Mouse (Mus musculus): ENCODE data around the gene Pomc.
"Not testable (repeated sequence)": the region's sequence is repeated elsewhere in the genome, so short reads cannot be mapped to it uniquely, and the experiment has no call there.

The Pomc gene

DNA sequence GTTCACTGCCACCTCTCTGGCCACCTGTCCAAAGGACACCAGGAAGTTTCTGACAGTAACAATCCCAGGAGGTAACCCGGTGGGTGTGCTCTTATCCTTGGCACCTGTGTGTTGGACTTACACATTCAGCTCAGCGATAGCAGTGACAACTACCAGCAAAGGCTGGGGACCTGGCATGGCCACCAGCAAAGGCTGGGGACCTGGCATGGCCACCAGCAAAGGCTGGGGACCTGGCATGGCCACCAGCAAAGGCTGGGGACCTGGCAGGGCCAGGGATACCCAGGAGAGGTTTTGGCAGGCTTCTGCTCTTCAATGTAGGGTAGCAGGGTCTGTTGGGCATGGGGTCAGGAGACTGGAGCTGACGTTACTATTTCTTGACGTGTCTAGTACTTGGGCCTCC, 12.4 kb downstream of the Pomc start:
- no peak for DNase-seq (ENCODE audit: low spot score in 2 of 2)

DNA sequence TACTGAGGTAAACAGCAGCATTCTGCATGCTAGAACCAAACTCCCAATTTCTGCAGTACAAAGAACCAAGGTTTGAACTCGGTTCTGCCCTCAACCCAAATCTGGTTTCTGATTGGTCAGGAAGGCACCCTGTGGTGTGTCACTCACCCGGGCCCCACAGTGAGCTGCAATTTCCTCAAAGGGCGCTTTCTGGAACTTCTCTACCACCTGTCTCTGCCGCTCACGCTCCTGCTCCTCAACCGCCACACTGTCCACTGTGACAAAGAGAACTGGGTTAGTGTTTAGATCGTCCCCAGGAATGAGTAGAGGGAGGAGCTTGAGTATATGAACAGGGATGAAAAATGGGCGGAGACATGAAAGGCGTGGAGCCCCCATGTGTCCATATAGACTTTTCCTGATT, 13.6 kb downstream of the Pomc start:
- DNase-seq (ENCODE audit: low spot score in 2 of 2) = no peak

DNA sequence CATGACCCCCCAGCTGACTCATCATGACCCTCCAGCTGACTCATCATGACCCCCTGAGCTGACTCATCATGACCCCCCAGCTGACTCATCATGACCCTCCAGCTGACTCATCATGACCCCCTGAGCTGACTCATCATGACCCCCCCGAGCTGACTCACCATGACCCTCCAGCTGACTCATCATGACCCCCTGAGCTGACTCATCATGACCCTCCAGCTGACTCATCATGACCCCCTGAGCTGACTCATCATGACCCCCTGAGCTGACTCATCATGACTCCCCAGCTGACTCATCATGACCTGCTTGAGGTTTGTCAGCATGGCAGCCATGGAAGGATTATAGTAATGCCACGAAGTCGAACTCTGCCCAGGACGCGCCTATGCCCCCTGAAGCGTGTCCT, 18.4 kb downstream of the Pomc start:
- not testable (repeated sequence) for DNase-seq (ENCODE audit: low spot score in 2 of 2)

DNA sequence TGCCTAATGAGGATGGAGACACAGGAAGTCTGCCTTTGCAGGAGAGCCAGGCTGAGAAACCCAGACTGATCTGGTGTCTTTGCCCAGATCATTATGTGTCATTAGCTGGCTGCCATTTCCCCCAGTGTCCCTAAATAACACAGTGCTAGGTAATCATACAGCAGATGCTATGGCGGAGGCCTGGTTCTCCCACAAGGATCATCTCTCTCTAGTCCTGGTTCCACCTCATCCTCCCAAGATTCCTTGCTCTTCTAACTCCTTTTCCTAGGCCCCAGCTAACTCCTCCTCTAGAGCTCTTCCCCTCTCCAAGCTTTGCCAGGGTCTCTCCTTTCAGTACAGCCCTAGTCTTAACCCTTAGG, 26.2 kb downstream of the Pomc start:
- no peak for DNase-seq (ENCODE audit: low spot score in 2 of 2)

DNA sequence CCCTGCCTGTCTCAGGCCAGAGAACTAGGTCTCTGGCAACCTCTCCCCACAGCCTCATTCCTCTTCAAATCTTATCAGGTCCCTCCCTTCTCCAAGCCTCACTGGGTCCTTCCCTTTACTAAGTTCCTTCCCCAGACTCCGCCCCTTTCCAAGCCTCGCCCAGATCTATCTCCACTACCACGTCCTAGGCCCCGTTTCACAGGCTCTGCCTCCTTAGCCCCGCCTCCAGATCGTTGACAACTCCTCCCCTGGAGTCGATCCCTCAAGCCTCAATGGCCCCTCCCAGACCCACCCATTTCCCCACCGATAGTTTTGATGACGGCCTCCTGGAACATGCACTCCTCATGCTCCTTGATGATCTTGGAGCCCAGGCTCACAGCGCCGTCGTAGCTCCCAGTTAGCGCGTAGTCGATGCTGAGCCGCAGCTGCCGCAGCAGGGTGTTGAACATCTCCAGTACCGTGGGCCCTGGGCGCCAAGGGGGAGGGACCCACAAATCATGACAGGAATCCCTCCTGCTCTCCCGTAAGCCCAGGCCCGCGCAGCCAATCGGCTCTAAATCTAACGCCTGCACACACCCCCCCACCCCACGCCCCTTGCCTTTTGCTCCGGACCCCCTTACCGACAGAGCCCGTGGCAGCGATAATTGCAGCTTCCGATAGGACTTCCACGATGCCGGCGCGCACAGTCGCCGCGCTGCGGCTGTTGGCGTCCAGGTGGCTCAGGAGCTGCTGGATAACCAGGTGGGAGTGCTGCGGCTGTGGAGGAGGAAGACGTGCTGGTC, 26.8 kb downstream of the Pomc start:
- DNase-seq (ENCODE audit: low spot score in 2 of 2) = peak; percentile 24 to 54

DNA sequence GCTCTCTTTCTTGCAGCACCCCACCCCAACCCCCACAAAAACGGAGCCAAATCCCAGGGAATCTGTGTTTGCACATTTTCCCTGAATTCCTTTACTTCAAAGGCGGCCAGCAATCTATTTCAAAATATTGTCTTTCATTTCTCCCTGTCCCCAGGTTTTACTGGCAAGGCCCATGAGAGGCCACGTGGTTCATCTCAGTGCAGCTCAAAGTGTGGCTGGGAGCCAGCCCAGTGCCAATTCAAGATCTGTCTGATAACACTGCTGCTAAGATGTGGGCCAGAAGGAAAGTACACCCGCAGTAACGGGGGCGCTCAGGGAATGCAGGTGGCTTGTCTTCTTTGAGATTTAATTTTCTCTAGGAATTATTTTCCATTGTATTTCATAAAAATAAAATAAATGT, 27.5 kb downstream of the Pomc start:
- DNase-seq (ENCODE audit: low spot score in 2 of 2) = no peak

DNA sequence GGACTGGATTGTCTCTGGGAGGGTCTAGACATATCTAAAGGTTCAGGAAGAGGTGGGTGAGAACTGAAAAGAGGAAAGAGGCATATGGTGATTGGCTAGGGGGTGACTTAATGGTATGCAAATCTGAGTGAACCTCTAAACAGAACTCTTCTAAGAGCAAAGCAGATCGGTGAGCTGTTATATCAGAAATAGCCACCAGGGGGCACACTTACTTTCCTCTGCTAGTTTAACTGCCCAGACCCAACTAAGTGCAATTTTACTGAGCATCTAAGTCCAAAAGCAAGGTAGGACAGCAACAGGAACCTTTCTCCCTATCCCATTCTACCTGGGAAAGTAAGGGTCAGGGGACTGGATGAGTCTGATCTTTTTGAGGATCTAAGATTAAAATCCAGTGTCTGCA, 29.0 kb downstream of the Pomc start:
- DNase-seq (ENCODE audit: low spot score in 2 of 2) = peak; percentile 59 to 74

DNA sequence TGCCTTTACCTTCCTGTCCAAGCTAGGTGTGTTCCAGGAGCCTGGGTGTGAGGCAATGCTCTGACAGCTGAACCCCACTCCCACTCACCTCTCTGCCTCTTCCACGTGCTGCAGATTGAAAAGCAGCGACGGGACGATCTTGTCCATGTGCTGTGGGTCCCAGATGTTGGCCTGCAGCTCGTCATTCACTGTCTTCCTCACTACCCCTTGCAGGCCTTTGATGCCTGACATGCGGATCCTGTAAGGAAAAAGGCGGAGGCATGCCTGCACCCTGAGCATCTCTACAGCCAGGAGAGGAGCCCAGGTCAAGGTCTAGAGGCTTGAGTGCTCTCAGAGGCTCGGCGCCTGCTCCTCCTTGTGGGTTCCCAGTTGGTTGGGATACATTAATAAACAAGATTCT, 29.7 kb downstream of the Pomc start:
- DNase-seq (ENCODE audit: low spot score in 2 of 2) = no peak

DNA sequence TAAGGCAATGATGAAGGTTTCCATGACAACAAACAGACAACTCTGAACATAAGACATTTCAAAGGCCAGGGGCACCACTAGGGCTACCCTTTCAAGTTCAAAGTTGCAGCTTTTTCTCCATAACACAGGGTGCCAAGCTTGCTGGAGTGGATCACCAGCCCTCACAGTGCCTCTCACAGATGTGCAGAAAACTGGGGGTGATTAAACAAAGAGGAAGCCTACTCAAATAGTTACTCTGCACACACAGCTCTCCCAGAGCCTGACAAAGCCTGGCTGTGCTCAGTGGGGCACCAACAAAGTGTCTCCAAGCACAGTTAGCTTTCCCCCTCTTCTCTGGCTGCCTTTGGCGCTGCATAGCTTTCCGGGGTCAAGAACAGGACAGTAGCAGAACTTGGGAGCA, 35.2 kb downstream of the Pomc start:
- no peak for DNase-seq (ENCODE audit: low spot score in 2 of 2)

DNA sequence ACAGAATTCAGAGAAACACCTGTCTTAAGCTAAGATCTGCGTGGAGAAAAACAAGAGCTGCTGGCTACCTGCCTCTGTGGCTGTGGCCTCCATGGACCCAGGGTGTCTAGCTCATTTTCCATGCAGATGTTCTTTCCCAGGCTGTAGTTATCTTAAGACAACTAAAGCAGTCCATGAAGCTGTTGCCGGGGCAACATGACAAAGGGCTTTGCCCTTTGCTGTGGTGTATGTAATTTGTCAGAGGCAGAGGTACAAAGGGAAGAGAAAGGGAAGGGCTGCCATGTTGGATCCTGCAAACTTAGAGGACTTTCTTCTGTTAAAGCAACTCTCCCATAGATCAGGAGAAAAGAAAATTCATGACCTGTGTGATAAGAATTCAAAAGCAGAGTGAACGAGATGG, 36.3 kb downstream of the Pomc start:
- no peak for DNase-seq (ENCODE audit: low spot score in 2 of 2)

DNA sequence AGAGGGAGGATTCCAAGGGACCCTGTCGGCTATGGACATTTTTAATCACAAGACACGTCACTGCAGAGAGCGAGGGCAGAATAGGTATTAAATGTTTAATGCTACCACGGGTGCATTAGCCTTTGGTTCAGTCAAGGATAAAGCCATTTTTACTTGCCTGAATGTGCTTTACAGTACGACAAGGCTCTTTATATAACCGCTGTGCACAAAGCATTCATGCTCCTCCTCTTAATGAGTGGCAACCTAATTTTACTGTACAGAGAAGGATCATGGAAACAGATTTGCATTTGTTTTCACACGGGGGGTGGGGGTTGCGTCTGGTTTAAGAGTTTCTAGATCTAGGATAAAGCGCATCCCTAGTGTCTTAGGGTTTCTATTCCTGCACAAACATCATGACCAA, 42.0 kb downstream of the Pomc start:
- no peak for DNase-seq (ENCODE audit: low spot score in 2 of 2)

DNA sequence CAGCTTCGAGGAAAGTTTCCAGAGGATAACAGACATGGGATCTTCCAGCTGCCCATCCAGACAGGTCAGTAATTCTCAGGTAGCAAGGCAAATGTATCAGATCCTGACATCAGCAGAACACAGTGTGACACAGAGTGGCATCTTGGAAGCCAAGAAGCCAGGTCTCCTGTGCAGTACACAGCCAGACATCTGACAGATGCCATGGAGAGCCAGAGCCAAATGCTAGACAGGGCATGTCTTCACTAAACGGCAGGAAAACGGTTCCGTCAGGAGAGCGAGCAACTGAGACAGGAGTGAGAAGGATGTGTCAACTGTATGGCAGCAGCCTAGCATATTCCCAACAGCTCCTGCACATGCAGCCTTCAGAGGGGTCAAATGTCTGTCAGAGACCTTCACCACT, 45.7 kb downstream of the Pomc start:
- no peak for DNase-seq (ENCODE audit: low spot score in 2 of 2)

DNA sequence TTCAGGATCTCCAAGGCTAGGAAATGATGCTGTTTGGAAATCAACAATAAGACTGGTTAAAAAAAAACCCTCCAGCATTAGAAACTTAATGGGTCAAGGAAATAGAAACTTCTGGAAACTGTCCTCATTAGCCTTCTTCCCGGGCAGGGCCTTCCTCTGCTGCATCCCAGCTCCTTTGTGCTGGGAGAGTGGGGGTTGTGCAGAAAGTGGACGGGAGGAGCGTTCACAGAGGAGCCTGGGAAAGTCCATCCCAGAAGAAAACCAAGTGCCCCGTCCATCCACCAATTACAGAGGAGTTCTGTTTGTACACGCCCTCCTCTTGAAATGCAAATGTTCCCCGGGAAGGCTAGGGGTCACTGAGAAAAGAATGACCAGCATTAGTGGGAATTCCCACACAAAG, 49.9 kb downstream of the Pomc start:
- DNase-seq (ENCODE audit: low spot score in 2 of 2) = no peak

DNA sequence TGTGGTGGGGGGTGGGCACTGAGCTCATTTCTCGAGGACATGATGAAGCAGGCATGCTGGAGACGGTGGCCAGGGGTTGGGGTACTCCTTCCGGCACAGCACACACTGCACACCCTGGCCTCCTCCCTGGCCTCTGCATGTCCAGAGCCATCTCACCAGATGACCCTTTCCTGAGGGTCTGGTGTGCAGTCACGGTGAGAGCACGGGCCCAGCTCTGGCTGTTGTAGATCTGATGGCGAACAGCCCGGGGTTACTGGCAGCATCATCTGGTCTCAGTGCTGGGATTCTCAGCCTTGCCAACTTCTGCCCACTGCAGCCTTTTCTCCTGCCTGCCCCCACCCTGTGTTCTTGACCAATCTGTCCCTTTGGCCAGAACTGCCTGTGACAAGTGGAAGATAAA, 51.3 kb downstream of the Pomc start:
- no peak for DNase-seq (ENCODE audit: low spot score in 2 of 2)

DNA sequence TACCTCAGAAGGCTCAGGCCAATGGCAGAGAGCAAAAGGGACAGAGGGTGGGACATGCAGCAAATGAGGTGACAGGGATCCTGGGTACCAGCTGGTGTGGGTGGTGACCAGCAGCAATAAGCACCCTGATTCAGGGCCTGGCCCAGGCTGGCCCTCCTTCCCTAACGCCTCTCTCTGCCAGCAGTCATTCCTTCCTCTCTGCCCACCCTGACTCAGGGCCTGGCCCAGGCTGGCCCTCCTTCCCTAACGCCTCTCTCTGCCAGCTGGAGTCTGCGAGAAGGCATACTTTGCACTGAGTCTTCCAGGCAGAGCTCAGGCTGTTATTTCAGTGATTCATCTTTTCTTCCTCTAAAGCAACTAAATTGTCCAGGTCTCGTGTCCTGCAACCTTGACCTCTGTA, 52.4 kb downstream of the Pomc start:
- no peak for DNase-seq (ENCODE audit: low spot score in 2 of 2)

DNA sequence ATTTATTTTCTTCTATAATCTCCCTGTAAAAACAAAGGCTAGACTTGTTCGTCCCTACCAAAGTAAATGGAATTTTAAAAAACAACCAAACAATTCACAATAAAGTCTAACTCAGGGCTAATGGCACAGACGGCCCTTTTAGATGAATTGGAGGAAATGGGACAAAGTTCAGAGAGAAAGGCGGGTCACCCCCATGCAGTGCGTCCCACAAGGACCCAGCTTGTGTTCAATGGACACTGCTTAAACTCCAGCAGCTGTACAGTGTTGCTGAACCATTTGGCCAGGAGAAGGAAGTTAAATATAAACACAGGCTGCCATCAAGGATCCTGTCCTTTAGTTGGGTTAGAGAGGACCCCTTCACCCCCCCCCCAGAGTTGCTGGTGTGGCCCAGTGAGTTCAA, 53.0 kb downstream of the Pomc start:
- no peak for DNase-seq (ENCODE audit: low spot score in 2 of 2)

DNA sequence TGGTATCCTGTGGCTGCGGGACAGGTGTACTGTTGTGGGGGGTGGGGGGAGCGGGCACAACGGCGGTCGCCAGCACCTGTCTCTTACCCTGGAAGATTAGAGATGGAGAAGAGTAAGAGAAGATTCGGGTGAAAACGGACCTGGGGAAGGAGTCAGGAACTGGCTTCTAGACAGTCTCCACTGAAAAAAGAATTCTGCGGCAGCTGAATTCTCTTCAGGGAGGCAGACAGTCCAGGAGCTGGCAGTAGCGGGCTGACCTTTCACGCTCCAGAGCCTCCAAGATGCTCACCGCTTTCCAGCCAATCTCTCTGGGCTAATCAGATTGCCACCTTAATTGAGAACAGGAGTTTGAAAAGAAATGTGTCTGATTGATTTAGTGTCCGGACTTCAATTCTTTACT, 54.0 kb downstream of the Pomc start:
- no peak for DNase-seq (ENCODE audit: low spot score in 2 of 2)

All from natural killer cell, adult 2 months (primary cell).